Mouse (Mus musculus) intestine, embryonic 15.5 days (tissue): Measurements from ENCODE around the gene Vasp. TPM values are rescaled to one million over a fixed set of nuclear protein-coding genes. Genes with fewer than 3 reads are reported as not detected.

Experiments
- ATAC-seq: fragments of 200-750 bp; cut with Nextera tagmentation; 2 replicates; pipeline ENCODE4 v1.8.0; 2017; ENCODE audit warnings: moderate TSS enrichment, moderate library complexity
- H3K27ac ChIP-seq: fragments of 300-500 bp; sonication (generic); 2 replicates; pipeline ENCODE4 v1.5.1; 2015; ENCODE audit warnings: mild to moderate bottlenecking, inconsistent platforms
- H3K27me3 ChIP-seq: fragments of 300-500 bp; sonication (generic); replicated peaks from 2 replicates; pipeline ENCODE4 v1.6.1; 2015; ENCODE audit warnings: inconsistent platforms
- H3K36me3 ChIP-seq: fragments of 300-500 bp; sonication (generic); 2 replicates; pipeline ENCODE4 v1.6.1; 2015; ENCODE audit warnings: inconsistent platforms
- H3K4me1 ChIP-seq: fragments of 300-500 bp; sonication (generic); replicated peaks from 2 replicates; pipeline ENCODE4 v1.6.1; 2015; ENCODE audit warnings: inconsistent platforms
- H3K4me2 ChIP-seq: fragments of 300-500 bp; sonication (generic); replicated peaks from 2 replicates; pipeline ENCODE4 v1.6.1; 2015; ENCODE audit warnings: mild to moderate bottlenecking, inconsistent platforms
- H3K4me3 ChIP-seq: fragments of 300-500 bp; sonication (generic); replicated peaks from 2 replicates; pipeline ENCODE4 v1.5.1; 2015; ENCODE audit warnings: inconsistent platforms
- H3K9ac ChIP-seq: fragments of 300-500 bp; sonication (generic); 2 replicates; pipeline ENCODE4 v1.6.1; 2015; ENCODE audit warnings: inconsistent platforms
- H3K9me3 ChIP-seq: fragments of 300-500 bp; sonication (generic); 2 replicates; pipeline ENCODE4 v1.6.1; 2016; ENCODE audit warnings: inconsistent platforms
- WGBS: fragments of 180-500 bp; shearing (Covaris S2); methylation state at CpG from one replicate; pipeline ENCODE4 v1.1.7; 2015; 5-methylcytosine and 5-hydroxymethylcytosine counted together
- polyA plus RNA-seq: library from polyadenylated mRNA; unstranded; fragments of >200 nt; fragmentation: Nextera tagmentation; extraction: Ambion mirVana; gene quantifications from 2 replicates; pipeline ENCODE4 v1.2.1, GENCODE M21; 2015

Gene Vasp
- polyA plus RNA-seq = 109 and 114 TPM in 2 replicates

DNA sequence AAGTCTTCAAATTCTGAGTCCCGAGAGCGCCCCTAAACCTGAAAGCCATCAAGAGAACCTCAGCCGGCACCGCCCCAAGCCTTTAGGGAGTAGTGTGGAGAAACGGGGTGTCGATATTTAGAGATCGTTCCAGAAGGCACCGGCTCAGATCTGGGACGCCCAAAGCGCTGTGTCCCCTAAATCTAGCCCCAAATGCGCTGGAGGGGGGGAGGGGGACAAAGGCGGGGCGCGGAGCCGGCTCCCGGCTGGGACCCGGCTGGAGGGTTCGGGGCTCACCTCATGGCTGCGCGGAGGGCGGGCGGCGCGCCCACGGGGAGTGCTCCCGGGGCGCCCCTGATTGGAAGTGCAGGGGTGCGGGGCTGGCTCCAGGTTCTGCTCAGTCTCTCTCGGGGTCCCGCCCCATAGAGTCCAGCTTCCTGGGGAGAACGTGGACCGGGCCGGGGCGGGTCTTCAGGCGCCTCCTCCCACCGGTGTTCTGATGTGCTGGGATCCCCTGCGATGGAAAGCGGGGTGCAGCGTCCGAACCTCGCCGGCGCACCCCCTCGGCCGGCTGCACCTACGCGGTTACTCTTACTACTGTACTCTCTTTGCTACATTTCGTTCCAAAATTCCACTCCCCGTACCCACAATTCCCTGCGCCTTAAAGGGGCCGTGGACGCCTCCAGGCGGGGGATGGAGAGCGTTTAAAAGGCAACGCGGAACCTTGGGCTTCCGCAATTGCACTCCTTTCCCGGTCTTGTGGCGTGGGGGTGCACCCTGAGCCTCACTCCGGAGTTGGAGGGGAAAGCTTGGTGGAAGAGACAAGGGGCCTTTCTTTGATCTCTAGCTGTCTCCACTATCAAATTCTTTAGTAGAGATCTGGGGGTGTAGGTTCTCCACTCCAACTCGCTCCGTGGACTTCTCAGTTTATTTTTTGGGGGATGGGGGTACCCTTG, at the start of gene Vasp:
Vasp (minus strand) TSS at position 580 of the 935 bp plus-strand sequence.
- Histone ChIP-seq H3K9ac (peak within 1 kb of the TSS; percentile 96), H3K36me3 (no peaks in the 10 kb centered on the region), H3K27me3 (no peaks in the 10 kb centered on the region), H3K4me1 (peaks cover 27% of the 10 kb centered on the region), H3K27ac (peak within 1 kb of the TSS; percentile 98), H3K9me3 (no peaks in the 10 kb centered on the region), H3K4me2 (peak within 1 kb of the TSS; percentile 93), H3K4me3 (peak within 1 kb of the TSS; percentile 99)
- WGBS = under 1% methylated on average over 62 of the region's 62 CpGs
- ATAC-seq = peak; percentile 72

DNA sequence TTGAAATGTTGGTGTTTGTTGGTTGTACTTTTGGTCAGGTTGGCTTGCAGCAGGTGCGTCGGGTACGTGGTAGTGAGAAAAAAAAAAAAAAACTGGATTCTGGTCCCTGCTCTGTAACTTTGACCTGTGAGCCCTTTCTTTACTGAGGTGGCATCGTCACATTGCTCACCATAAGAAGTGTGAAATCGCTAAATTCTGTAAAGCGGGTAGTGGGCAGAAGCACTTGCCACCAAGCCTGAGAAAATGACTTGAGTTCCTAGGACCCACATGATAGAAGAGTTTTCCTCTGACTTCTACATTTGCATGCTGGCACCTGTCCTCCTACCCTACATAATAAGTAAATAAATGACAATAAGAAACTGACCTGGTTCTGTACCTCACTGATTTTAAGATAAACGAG, 49.0 kb upstream of the Vasp start:
- WGBS = 42% methylated on average over 7 of the region's 7 CpGs
- Histone ChIP-seq H3K4me2 (peak overlapping the region; percentile 93; the same call in 1 of the 2 replicates), H3K36me3 (no peaks in the 10 kb centered on the region), H3K4me3 (no peak overlapping the region), H3K9me3 (no peaks in the 10 kb centered on the region), H3K4me1 (peaks cover 7% of the 10 kb centered on the region), H3K27ac (no peak overlapping the region), H3K27me3 (peaks cover 14% of the 10 kb centered on the region; the same call in 1 of the 2 replicates), H3K9ac (no peak overlapping the region)
- ATAC-seq = no peak

DNA sequence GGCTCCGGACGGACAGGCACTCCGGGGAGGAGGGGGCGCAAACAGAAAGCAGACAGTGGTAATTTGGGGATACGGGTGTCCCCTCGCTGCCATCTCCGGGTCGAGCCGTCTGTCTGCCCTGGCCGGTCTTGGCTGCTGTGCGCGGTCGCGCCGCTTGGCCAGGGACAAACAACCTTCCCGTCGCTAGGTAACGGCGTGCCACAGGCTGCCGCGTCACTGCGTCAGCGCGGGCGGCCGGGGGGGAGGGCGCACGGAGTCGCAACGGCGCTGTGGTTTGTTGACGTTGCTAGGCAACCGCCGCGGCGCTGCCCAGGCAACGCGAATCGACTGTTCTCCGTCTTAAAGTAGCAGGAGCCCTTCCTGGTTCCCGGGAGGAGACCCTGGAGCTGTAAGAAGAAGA, 48.3 kb upstream of the Vasp start:
- Histone ChIP-seq H3K36me3 (no peaks in the 10 kb centered on the region), H3K4me2 (peak overlapping the region; percentile 93), H3K4me3 (peak overlapping the region; percentile 49), H3K9me3 (no peaks in the 10 kb centered on the region), H3K4me1 (peaks cover 7% of the 10 kb centered on the region), H3K9ac (peak overlapping the region; percentile 42), H3K27me3 (peaks cover 14% of the 10 kb centered on the region; the same call in 1 of the 2 replicates), H3K27ac (no peak overlapping the region)
- ATAC-seq = peak; percentile 97
- WGBS = under 1% methylated on average over 41 of the region's 41 CpGs

DNA sequence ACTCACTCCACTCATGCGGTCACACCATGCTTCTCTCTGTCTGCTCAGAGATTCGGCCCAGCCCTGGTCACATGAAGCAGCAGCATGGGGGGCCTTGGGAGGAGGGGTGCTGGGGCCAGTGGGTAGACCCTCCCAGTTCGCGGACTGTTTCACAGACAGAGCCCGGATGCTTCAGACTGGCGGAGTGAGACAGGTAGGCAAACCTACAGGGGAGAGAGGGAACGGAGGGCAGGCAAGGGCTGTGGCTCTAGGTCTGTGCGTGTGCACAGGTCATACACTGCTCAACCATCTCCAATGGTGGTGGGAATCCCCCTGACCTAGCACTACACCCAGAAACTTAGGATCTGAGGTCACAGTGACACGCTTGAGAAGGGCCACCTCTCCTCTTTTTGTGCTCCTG, 47.8 kb upstream of the Vasp start:
- peaks cover 14% of the 10 kb centered on the region for H3K27me3 ChIP-seq
- peak overlapping the region; percentile 93 for H3K4me2 ChIP-seq
- H3K36me3 ChIP-seq = no peaks in the 10 kb centered on the region
- peak overlapping the region; percentile 49 for H3K4me3 ChIP-seq
- peak overlapping the region; percentile 42 for H3K9ac ChIP-seq
- H3K27ac ChIP-seq = no peak overlapping the region
- WGBS = 20% methylated on average over 9 of the region's 9 CpGs
- no peaks in the 10 kb centered on the region for H3K9me3 ChIP-seq
- peak; percentile 61 for ATAC-seq
- H3K4me1 ChIP-seq = peaks cover 7% of the 10 kb centered on the region

DNA sequence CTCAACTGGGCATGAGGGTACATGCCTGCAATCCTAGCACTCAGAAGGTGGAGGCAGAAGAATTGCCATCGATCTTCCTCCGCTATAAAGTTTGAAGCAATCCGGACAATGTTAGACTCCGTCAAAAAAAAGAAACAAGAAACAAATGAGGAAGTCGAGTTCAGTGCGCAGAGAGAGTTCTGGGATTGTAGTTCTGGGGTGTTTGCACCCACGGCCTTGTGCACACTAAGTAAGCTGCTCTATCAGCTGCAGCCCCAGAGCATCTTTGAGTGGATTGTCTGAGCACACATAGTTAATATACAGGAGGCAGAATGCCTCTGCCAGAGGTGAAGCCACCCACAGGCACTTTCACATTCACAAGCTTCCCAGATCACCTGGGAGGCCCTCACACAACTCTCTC, 47.1 kb upstream of the Vasp start:
- no peak overlapping the region for H3K9ac ChIP-seq
- peaks cover 14% of the 10 kb centered on the region for H3K27me3 ChIP-seq
- peaks cover 7% of the 10 kb centered on the region for H3K4me1 ChIP-seq
- no peak overlapping the region for H3K4me3 ChIP-seq
- no peak overlapping the region for H3K27ac ChIP-seq
- H3K4me2 ChIP-seq = no peak overlapping the region
- H3K36me3 ChIP-seq = no peaks in the 10 kb centered on the region
- 67% methylated on average over 7 of the region's 7 CpGs for WGBS
- ATAC-seq = no peak
- no peaks in the 10 kb centered on the region for H3K9me3 ChIP-seq

DNA sequence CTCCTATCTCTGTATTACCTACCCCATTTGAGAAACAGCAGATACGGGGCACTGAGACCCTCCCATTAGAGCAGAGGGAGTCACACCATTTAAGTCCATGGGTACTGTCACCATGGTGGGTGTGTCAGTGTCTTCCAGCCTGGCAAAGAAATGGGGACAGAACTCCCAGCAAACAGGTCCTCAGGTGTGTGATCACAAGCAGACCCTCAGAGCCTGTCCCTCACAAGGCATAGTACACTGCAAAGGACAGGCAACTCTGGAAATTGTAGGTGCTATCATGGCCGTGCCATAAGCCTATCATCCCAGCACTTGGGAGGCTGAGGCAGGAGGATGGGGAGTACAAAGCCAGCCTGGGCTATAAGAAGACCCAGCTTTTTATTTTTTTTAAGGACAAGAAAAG, 46.6 kb upstream of the Vasp start:
- Histone ChIP-seq H3K4me2 (no peak overlapping the region), H3K27ac (no peak overlapping the region), H3K9me3 (no peaks in the 10 kb centered on the region), H3K27me3 (peaks cover 16% of the 10 kb centered on the region), H3K9ac (no peak overlapping the region), H3K4me3 (no peak overlapping the region), H3K4me1 (peaks cover 7% of the 10 kb centered on the region), H3K36me3 (no peaks in the 10 kb centered on the region)
- no peak for ATAC-seq
- WGBS = 70% methylated on average over 2 of the region's 2 CpGs

DNA sequence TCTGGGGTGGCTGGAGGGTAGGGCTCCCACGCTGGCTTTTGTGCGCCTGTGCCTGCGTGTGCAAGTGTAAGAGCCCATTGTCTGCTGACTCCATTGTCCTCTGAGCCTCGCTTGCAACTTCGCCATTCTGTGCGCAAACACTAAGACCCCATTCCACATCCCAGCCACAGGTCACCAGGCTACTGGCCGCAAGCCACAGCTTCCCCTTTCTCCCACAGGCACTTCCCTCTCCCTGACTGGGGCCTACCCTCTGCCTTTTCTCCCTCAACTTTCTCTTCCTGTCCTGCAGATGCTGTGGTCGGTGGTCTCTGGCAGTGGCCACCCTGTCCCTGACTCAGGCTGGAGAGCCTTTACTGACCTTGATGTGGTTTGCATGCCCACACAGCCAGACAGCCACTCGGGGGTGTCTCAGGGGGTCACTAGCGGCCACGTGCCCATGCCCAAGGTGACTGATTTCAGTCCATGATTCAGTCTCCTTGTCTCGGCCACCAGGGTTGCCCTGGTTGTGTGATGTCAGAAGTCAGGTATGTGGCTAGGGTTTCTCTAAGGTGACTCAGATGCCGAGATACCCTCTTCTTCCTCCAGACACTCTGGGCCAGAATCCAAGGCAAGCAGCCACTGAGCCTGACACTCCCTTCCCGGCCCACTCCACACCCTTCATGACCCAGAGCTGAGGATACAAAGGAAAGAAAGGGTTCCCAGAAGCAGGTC, 45.0 kb upstream of the Vasp start:
- H3K4me2 ChIP-seq = no peak overlapping the region
- H3K4me3 ChIP-seq = no peak overlapping the region
- no peaks in the 10 kb centered on the region for H3K9me3 ChIP-seq
- ATAC-seq = no peak
- H3K9ac ChIP-seq = no peak overlapping the region
- peaks cover 17% of the 10 kb centered on the region for H3K27me3 ChIP-seq
- peaks cover 7% of the 10 kb centered on the region for H3K4me1 ChIP-seq
- 61% methylated on average over 14 of the region's 14 CpGs for WGBS
- no peaks in the 10 kb centered on the region for H3K36me3 ChIP-seq
- no peak overlapping the region for H3K27ac ChIP-seq

DNA sequence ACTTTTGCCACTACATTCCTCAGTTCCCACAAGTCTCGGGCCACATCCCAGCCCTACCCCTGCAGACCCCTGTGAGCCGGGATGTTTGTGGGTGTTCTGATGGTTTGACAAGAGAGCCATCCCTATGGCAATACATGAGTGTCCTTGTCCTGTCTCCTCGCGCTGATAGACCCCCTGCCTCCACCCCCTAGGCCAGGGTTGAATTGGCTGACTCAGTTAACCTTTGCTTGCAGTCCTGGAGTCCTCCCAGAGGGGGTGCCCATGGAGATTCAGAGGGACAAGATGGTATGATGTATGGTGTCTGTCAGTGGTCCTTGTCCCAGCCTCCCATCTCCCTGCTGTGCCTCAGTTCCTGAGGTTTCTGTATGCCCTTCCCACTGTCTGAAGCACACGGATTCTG, 42.4 kb upstream of the Vasp start:
- peaks cover 17% of the 10 kb centered on the region for H3K27me3 ChIP-seq
- H3K36me3 ChIP-seq = no peaks in the 10 kb centered on the region
- no peak overlapping the region for H3K4me2 ChIP-seq
- peaks cover 10% of the 10 kb centered on the region; the same call in 1 of the 2 replicates for H3K4me1 ChIP-seq
- H3K4me3 ChIP-seq = no peak overlapping the region
- H3K9me3 ChIP-seq = no peaks in the 10 kb centered on the region
- 46% methylated on average over 5 of the region's 5 CpGs for WGBS
- H3K9ac ChIP-seq = no peak overlapping the region
- H3K27ac ChIP-seq = no peak overlapping the region
- ATAC-seq = no peak

DNA sequence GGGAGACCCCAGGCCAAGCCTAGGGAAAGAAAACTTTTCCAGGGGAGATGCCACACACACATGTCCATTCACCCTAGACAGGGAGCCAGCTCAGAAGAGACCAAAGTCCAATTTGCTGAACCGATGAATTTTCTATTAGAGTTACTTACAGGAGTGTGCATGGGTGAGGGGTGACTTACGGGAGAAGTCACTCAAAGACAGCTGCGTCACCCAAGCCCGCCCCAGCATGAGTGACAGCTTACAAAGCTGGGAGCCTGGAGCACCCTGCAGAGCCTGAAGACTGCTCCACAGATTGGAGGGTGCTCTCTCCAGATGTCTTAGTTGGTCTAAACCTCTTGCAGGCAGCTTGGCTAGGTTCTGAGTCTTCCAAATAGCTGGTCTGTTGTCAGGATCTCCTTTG, 40.4 kb upstream of the Vasp start:
- no peaks in the 10 kb centered on the region for H3K9me3 ChIP-seq
- no peak for ATAC-seq
- H3K4me3 ChIP-seq = no peak overlapping the region
- no peaks in the 10 kb centered on the region for H3K36me3 ChIP-seq
- H3K9ac ChIP-seq = no peak overlapping the region
- H3K27me3 ChIP-seq = peaks cover 12% of the 10 kb centered on the region
- 33% methylated on average over 4 of the region's 4 CpGs for WGBS
- H3K4me2 ChIP-seq = no peak overlapping the region
- peaks cover 13% of the 10 kb centered on the region for H3K4me1 ChIP-seq
- H3K27ac ChIP-seq = no peak overlapping the region

DNA sequence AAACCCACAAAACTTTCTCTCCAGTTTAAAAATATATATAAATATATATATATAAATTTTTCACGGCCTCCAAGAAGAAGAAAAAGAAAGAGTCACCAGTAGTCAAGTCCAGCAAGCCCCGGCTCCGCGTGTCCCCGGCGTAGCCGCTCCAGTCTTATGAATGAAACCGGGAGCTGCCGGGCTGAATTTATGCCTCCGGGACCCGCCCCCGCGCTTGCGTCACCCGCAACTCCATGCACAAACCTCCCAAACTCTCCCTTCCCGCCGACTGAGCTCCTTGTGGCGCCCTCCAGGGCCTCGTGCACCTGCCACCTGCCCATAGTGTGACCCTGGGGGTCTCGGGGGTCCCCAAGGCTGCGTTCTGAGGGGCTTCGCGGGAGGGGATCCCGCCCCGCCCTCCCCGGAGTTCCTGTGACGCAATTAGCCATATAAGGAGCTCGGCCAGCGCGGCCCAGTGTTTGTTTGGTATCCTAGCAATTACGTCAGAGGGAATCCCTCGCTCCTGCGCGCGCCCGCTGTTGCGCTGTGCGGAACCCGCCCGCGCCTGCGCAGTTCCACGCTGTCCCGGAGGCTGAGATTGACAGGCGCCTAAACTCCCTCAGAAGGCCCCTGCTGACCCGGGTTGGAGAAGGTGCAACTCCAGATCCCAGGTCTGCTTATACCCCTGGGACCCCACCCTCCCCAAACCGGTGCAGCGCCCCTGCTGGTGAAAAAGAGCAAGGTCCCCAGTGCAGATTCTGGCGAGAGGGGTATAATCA, 38.4 kb upstream of the Vasp start, which contains the start of gene Fosb:
Fosb (minus strand) TSS at position 168 of the 758 bp plus-strand sequence.
- peak within 1 kb of the TSS; percentile 59 for H3K9ac ChIP-seq
- no peaks in the 10 kb centered on the region for H3K36me3 ChIP-seq
- H3K4me3 ChIP-seq = peak within 1 kb of the TSS; percentile 73
- peaks cover 27% of the 10 kb centered on the region for H3K27me3 ChIP-seq
- H3K4me1 ChIP-seq = peaks cover 15% of the 10 kb centered on the region
- peak; percentile 89 for ATAC-seq
- 0 out of 2 replicates have a peak within 1 kb of the TSS, but pooled peaks have one; percentile 9 for H3K27ac ChIP-seq
- WGBS = under 1% methylated on average over 49 of the region's 49 CpGs
- no peaks in the 10 kb centered on the region for H3K9me3 ChIP-seq
- H3K4me2 ChIP-seq = peak within 1 kb of the TSS; percentile 96

DNA sequence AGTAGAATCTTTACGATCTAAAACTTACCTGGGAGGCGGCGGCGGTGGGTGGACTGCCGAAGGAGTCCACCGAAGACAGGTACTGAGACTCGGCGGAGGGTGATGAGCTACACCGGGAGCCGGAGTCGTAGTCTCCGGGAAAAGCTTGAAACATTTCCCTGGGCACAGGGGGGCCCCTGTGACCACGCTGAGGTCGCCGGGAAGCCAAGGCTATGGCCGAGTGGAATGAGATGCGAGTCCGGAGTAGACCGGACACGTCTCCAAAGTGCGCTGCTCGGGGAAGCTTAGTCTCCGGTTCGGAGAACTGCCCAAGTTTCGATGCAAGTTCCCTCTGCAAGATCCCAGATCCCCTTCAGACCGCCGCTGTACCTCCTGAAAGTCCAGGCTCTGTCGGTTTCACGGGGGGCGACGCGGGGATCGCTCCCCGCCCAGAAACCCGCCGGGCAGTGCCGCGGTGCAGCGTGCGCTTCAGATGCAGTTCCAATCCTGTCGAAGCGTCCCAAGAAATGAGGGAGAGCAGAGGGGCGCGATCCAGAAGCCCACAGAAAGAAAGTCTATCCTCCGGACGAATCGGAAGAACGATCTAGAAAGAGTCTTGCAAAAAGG, 37.8 kb upstream of the Vasp start:
- Histone ChIP-seq H3K9ac (peak overlapping the region; percentile 31), H3K4me1 (peaks cover 22% of the 10 kb centered on the region), H3K36me3 (no peaks in the 10 kb centered on the region), H3K4me2 (peak overlapping the region; percentile 96), H3K27me3 (peaks cover 33% of the 10 kb centered on the region), H3K9me3 (no peaks in the 10 kb centered on the region), H3K27ac (no peak overlapping the region), H3K4me3 (peak overlapping the region; percentile 73)
- no peak for ATAC-seq
- WGBS = under 1% methylated on average over 48 of the region's 48 CpGs
